Mouse (Mus musculus): ENCODE results near the gene Map7d3. TPM values are rescaled to one million over a fixed set of nuclear protein-coding genes. Genes with fewer than 3 reads are reported as not detected.

The Map7d3 gene
- polyA plus RNA-seq, 1 experiment from 2014 or later: 1.4 TPM

GRCm38 (mm10) chrX:56786281-56787061 is 35.7 kb downstream of the Map7d3 start:
- Histone ChIP-seq H3K4me2 (ENCODE audit: low read depth) (no peak overlapping the region), H3K4me1 (ENCODE audit: control insufficient read depth, insufficient read depth, low read length) (no peaks in the 10 kb centered on the region), H3K4me3 (ENCODE audit: low read depth, low read length) (no peak overlapping the region), H3K9me3 (ENCODE audit: control insufficient read depth, low read length) (no peaks in the 10 kb centered on the region), H3K27me3 (ENCODE audit: control insufficient read depth, insufficient read depth, low read length) (no peaks in the 10 kb centered on the region), H3K27ac (ENCODE audit: low read depth, low read length) (no peak overlapping the region), H3K36me3 (ENCODE audit: control insufficient read depth, insufficient read depth, low read length) (no peaks in the 10 kb centered on the region), H3K9ac (ENCODE audit: low read length) (no peak overlapping the region)
- WGBS: 80% methylated on average over 6 of the region's 6 CpGs
- DNase-seq (ENCODE audit: low spot score) (no peak), ATAC-seq (ENCODE audit: insufficient read depth, low FRiP score, low TSS enrichment) (no peak)

GRCm38 (mm10) chrX:56773329-56773728 is 48.8 kb downstream of the Map7d3 start:
- Histone ChIP-seq H3K27ac (ENCODE audit: low read depth, low read length) (no peak overlapping the region), H3K4me2 (ENCODE audit: low read depth) (no peak overlapping the region), H3K36me3 (ENCODE audit: control insufficient read depth, insufficient read depth, low read length) (no peaks in the 10 kb centered on the region), H3K9me3 (ENCODE audit: control insufficient read depth, low read length) (no peaks in the 10 kb centered on the region), H3K4me1 (ENCODE audit: control insufficient read depth, insufficient read depth, low read length) (no peaks in the 10 kb centered on the region), H3K9ac (ENCODE audit: low read length) (no peak overlapping the region), H3K4me3 (ENCODE audit: low read depth, low read length) (no peak overlapping the region), H3K27me3 (ENCODE audit: control insufficient read depth, insufficient read depth, low read length) (no peaks in the 10 kb centered on the region)
- WGBS: 92% methylated on average over 4 of the region's 4 CpGs
- no peak for DNase-seq (ENCODE audit: low spot score)
- ATAC-seq (ENCODE audit: insufficient read depth, low FRiP score, low TSS enrichment): no peak

- no peaks in the 10 kb centered on the region for H3K36me3 ChIP-seq (ENCODE audit: control insufficient read depth, insufficient read depth, low read length)
- H3K4me3 ChIP-seq (ENCODE audit: low read depth, low read length): no peak overlapping the region
- H3K4me1 ChIP-seq (ENCODE audit: control insufficient read depth, insufficient read depth, low read length): no peaks in the 10 kb centered on the region
- 46% methylated on average over 1 of the region's 1 CpGs for WGBS
- no peaks in the 10 kb centered on the region for H3K9me3 ChIP-seq (ENCODE audit: control insufficient read depth, low read length)
- DNase-seq (ENCODE audit: low spot score) (no peak), ATAC-seq (ENCODE audit: insufficient read depth, low FRiP score, low TSS enrichment) (no peak)
- H3K9ac ChIP-seq (ENCODE audit: low read length): no peak overlapping the region
- H3K27ac ChIP-seq (ENCODE audit: low read depth, low read length): no peak overlapping the region
- no peak overlapping the region for H3K4me2 ChIP-seq (ENCODE audit: low read depth)
- no peaks in the 10 kb centered on the region for H3K27me3 ChIP-seq (ENCODE audit: control insufficient read depth, insufficient read depth, low read length)
Measured at GRCm38 (mm10) chrX:56771751-56772150, 50.4 kb downstream of the Map7d3 start.

GRCm38 (mm10) chrX:56769838-56770237 is 52.3 kb downstream of the Map7d3 start:
- Histone ChIP-seq H3K4me1 (ENCODE audit: control insufficient read depth, insufficient read depth, low read length) (no peaks in the 10 kb centered on the region), H3K9ac (ENCODE audit: low read length) (no peak overlapping the region), H3K27ac (ENCODE audit: low read depth, low read length) (no peak overlapping the region), H3K4me3 (ENCODE audit: low read depth, low read length) (no peak overlapping the region), H3K9me3 (ENCODE audit: control insufficient read depth, low read length) (no peaks in the 10 kb centered on the region), H3K4me2 (ENCODE audit: low read depth) (no peak overlapping the region), H3K36me3 (ENCODE audit: control insufficient read depth, insufficient read depth, low read length) (no peaks in the 10 kb centered on the region), H3K27me3 (ENCODE audit: control insufficient read depth, insufficient read depth, low read length) (no peaks in the 10 kb centered on the region)
- no peak for DNase-seq (ENCODE audit: low spot score)
- no peak for ATAC-seq (ENCODE audit: insufficient read depth, low FRiP score, low TSS enrichment)

- DNase-seq (ENCODE audit: low spot score) (no peak), ATAC-seq (ENCODE audit: insufficient read depth, low FRiP score, low TSS enrichment) (no peak)
- no peaks in the 10 kb centered on the region for H3K36me3 ChIP-seq (ENCODE audit: control insufficient read depth, insufficient read depth, low read length)
- 88% methylated on average over 3 of the region's 3 CpGs for WGBS
- H3K4me2 ChIP-seq (ENCODE audit: low read depth): no peak overlapping the region
- H3K4me3 ChIP-seq (ENCODE audit: low read depth, low read length): no peak overlapping the region
- H3K4me1 ChIP-seq (ENCODE audit: control insufficient read depth, insufficient read depth, low read length): no peaks in the 10 kb centered on the region
- no peak overlapping the region for H3K9ac ChIP-seq (ENCODE audit: low read length)
- H3K27me3 ChIP-seq (ENCODE audit: control insufficient read depth, insufficient read depth, low read length): no peaks in the 10 kb centered on the region
- H3K27ac ChIP-seq (ENCODE audit: low read depth, low read length): no peak overlapping the region
- no peaks in the 10 kb centered on the region for H3K9me3 ChIP-seq (ENCODE audit: control insufficient read depth, low read length)
Measured at GRCm38 (mm10) chrX:56760257-56760760, 61.8 kb downstream of the Map7d3 start.

- Histone ChIP-seq H3K4me1 (ENCODE audit: control insufficient read depth, insufficient read depth, low read length) (no peaks in the 10 kb centered on the region), H3K9me3 (ENCODE audit: control insufficient read depth, low read length) (no peaks in the 10 kb centered on the region), H3K27ac (ENCODE audit: low read depth, low read length) (no peak overlapping the region), H3K4me3 (ENCODE audit: low read depth, low read length) (no peak overlapping the region), H3K4me2 (ENCODE audit: low read depth) (no peak overlapping the region), H3K36me3 (ENCODE audit: control insufficient read depth, insufficient read depth, low read length) (no peaks in the 10 kb centered on the region), H3K27me3 (ENCODE audit: control insufficient read depth, insufficient read depth, low read length) (no peaks in the 10 kb centered on the region), H3K9ac (ENCODE audit: low read length) (no peak overlapping the region)
- 87% methylated on average over 7 of the region's 7 CpGs for WGBS
- no peak for ATAC-seq (ENCODE audit: insufficient read depth, low FRiP score, low TSS enrichment)
- no peak for DNase-seq (ENCODE audit: low spot score)
Measured at GRCm38 (mm10) chrX:56756352-56756751, 65.8 kb downstream of the Map7d3 start.

GRCm38 (mm10) chrX:56755646-56756045 is 66.5 kb downstream of the Map7d3 start:
- H3K9me3 ChIP-seq (ENCODE audit: control insufficient read depth, low read length): no peaks in the 10 kb centered on the region
- H3K4me1 ChIP-seq (ENCODE audit: control insufficient read depth, insufficient read depth, low read length): no peaks in the 10 kb centered on the region
- DNase-seq (ENCODE audit: low spot score) (peak; percentile 20), ATAC-seq (ENCODE audit: insufficient read depth, low FRiP score, low TSS enrichment) (no peak)
- H3K36me3 ChIP-seq (ENCODE audit: control insufficient read depth, insufficient read depth, low read length): no peaks in the 10 kb centered on the region
- no peak overlapping the region for H3K27ac ChIP-seq (ENCODE audit: low read depth, low read length)
- no peaks in the 10 kb centered on the region for H3K27me3 ChIP-seq (ENCODE audit: control insufficient read depth, insufficient read depth, low read length)
- WGBS: 52% methylated on average over 2 of the region's 2 CpGs
- no peak overlapping the region for H3K4me3 ChIP-seq (ENCODE audit: low read depth, low read length)
- H3K4me2 ChIP-seq (ENCODE audit: low read depth): no peak overlapping the region
- H3K9ac ChIP-seq (ENCODE audit: low read length): no peak overlapping the region

- Histone ChIP-seq H3K9ac (ENCODE audit: low read length) (no peak overlapping the region), H3K4me3 (ENCODE audit: low read depth, low read length) (no peak overlapping the region), H3K4me1 (ENCODE audit: control insufficient read depth, insufficient read depth, low read length) (no peaks in the 10 kb centered on the region), H3K27me3 (ENCODE audit: control insufficient read depth, insufficient read depth, low read length) (no peaks in the 10 kb centered on the region), H3K9me3 (ENCODE audit: control insufficient read depth, low read length) (no peaks in the 10 kb centered on the region), H3K27ac (ENCODE audit: low read depth, low read length) (no peak overlapping the region), H3K4me2 (ENCODE audit: low read depth) (no peak overlapping the region), H3K36me3 (ENCODE audit: control insufficient read depth, insufficient read depth, low read length) (no peaks in the 10 kb centered on the region)
- DNase-seq (ENCODE audit: low spot score) (no peak), ATAC-seq (ENCODE audit: insufficient read depth, low FRiP score, low TSS enrichment) (no peak)
- 83% methylated on average over 8 of the region's 8 CpGs for WGBS
Measured at GRCm38 (mm10) chrX:56753317-56754289, 68.5 kb downstream of the Map7d3 start.

Measured in neural tube, embryonic 11.5 days (tissue).